Mouse (Mus musculus) B cell, adult 62 days (primary cell): ENCODE data around the gene Acoxl. TPM values are rescaled to one million over a fixed set of nuclear protein-coding genes. Genes with fewer than 3 reads are reported as not detected.

Experiments
- total RNA-seq: library from RNA; stranded (reverse); gene quantifications from 4 replicates; pipeline ENCODE4 v1.2.4, GENCODE M21; 2023

The Acoxl gene
- total RNA-seq: not detected in 4 replicates

DNA sequence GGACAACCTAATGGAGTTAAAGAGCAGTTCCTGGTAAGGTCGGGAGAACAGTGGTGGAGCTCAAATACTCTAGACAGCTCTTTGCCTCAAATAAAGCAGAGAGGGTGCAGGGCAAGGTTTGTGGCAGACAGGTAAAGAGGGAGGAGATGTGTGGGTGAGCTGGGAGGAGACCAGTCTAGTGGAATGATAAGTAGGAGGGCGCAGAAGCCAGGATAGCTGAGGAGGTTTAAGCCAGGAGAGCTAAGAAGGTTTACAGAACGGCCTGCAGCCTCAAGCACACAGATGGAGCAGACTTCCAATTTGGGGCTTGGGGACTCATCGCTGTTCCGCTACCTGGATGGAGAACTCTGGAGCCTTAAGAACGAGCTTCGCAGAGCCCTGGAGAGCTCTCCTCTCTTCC is at the start of gene Acoxl:
Acoxl (plus strand) TSS at position 301 of the 400 bp plus-strand sequence.

DNA sequence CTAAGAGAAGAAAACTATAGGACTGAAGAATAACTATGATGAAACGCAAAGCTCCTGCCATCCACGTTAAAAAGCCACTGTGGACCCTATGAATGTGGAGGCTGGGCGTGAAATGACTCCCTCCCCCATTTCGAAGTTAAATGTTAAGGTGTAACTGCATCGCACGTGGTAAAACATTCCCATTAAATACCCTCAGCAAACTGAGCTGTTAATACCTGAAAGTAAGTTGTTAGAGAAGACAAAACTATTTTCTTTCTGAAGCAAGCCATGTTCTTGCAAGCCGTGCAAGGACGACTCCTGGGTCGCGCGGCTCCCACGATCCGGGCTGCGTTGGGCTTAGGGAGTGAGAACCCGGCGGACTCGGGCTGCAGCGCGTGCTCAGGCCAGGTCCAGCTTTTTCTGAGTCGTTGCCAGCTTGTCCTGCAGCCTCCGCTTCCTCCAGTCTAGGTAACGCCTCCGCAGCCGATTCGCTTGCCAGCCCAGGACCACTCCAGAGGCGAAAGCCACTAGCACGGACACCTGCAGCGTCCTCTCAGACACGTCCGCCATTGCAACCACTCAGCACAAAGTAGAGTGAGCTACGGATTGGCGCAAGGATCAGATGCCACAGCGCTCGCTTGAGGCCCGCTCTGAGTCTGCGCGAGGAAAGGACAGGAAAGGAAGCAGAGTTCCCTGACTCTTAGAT is 46.6 kb upstream of the Acoxl start, which contains the start of gene Mtln:
Mtln (minus strand) TSS at position 570 of the 685 bp plus-strand sequence.

DNA sequence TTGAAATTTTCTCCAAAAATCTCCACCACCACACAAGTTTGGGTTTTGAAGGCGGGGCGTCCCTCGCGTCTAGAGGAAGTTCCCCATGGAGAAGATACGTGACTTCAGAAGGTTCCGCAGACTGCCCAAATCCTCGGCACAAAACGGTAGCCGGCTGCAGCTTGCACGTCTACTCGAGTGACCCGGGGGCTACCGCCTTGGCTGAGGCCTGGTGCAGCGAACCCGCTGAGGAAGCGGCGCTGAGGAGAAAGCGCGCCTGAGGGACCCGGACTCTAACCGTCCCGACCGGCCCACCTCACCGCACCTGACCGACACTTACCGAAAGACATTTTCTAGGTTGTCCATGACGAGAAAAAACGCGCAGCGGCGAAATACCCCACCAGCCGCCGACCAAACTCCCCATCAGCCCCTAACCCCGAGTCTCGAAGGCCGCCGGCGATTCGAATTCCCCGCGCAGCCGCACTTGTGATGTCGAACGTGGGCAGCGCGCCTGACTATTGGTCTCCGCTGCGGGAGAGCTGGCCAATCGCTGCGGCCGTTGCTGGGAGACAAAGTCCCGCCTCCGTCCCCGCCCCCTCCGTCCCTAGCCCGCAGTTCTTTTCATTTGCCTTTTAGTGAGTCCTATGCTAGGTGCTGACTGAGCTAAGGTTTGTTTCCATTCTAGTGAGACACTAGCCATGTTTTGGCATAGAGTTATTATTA is 7.1 kb upstream of the Acoxl start, which contains the start of gene Bub1:
Bub1 (minus strand) TSS at position 465 of the 702 bp plus-strand sequence.

DNA sequence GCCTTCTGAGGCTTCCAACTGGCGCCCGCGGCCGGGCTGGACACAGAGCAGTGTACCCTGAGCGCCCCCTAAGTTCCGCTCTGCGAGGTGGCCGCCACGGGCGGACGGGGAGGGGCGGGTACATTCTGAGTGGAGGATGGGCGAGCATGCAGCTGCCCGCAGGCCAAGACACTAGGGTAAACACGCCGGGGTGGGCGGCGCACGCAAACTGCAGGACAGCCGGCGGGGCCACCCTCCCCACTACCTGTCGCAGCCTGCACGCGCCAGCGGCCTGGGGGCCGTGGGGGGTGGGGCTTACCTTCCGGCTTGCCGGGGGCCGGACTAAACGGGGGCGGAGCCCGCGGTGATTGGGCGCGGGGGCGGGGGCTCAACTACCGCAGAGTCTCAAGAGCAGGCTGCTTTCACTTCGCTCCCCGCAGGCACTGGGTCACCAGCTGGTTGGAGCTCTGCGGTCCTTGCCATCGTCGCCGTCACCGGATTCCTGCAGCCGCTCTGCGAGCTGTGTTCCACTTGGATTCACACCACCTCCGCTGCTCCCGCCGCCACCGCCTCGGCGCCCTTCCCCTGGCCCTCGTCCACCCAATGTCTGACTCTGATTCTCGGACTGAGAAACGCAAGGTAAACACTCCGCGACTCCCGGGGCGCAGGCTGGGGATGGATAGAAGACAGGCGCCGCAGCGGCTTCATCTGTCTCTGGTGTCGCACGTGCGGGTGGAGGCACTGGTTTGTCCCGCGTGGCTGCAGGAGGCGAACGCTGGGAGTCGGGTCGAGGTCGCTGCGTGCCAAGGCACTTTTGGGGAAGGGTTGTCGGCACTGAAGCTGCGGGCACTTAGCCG is 287.2 kb downstream of the Acoxl start, which contains the start of gene Bcl2l11:
Bcl2l11 (plus strand) TSS at position 404 of the 836 bp plus-strand sequence.

Other genes starting within 250 kb of the Acoxl start
- gene Mal, start 182.2 kb upstream of the Acoxl start, total RNA-seq: not detected in 4 replicates
- 0.44 to 0.85 TPM (median 0.57 TPM) in 3 of 4 replicates, not detected in the other for gene Mall, start 108.9 kb upstream of the Acoxl start, total RNA-seq
- gene Nphp1, start 50.0 kb upstream of the Acoxl start, total RNA-seq: 1.4 to 2.9 TPM (median 1.9 TPM) in 4 replicates
- gene Mtln, start 46.4 kb upstream of the Acoxl start, total RNA-seq: 10.9 to 15.6 TPM (median 12.8 TPM) in 4 replicates
- 0.39 to 2.0 TPM (median 0.98 TPM) in 4 replicates for gene Bub1, start 7.0 kb upstream of the Acoxl start, total RNA-seq